Mouse (Mus musculus): Measurements from ENCODE around the gene Hepacam. TPM values are rescaled to one million over a fixed set of nuclear protein-coding genes. Genes with fewer than 3 reads are reported as not detected.

Hepacam gene
- total and polyA plus RNA-seq, 2 experiments from 2014 or later: 17.2 to 39.8 TPM

GRCm38 (mm10) chr9:37433823-37434560 is 66.8 kb downstream of the Hepacam start:
- Histone ChIP-seq H3K4me2 (ENCODE audit: low read depth) (peak overlapping the region; percentile 85), H3K36me3 (ENCODE audit: insufficient read depth) (no peaks in the 10 kb centered on the region), H3K4me1 (ENCODE audit: insufficient read depth) (no peaks in the 10 kb centered on the region), H3K27me3 (ENCODE audit: insufficient read depth, low read length) (peaks cover 54% of the 10 kb centered on the region), H3K9ac (no peak overlapping the region), H3K27ac (ENCODE audit: low read depth, low read length) (no peak overlapping the region), H3K4me3 (ENCODE audit: low read depth, low read length) (peak overlapping the region; percentile 41; the same call in 1 of the 2 replicates), H3K9me3 (ENCODE audit: low read length) (no peaks in the 10 kb centered on the region)
- 10% methylated on average over 18 of the region's 18 CpGs for WGBS
- TF ChIP-seq CTCF (IDR thresholded peaks at IDR 0.05; ENCODE audit: low read depth): no peak
- DNase-seq (no peak), ATAC-seq (no peak)

- Histone ChIP-seq H3K9ac (no peak overlapping the region), H3K4me3 (ENCODE audit: low read depth, low read length) (no peak overlapping the region), H3K27me3 (ENCODE audit: insufficient read depth, low read length) (peaks cover 54% of the 10 kb centered on the region), H3K9me3 (ENCODE audit: low read length) (no peaks in the 10 kb centered on the region), H3K36me3 (ENCODE audit: insufficient read depth) (no peaks in the 10 kb centered on the region), H3K27ac (ENCODE audit: low read depth, low read length) (no peak overlapping the region), H3K4me2 (ENCODE audit: low read depth) (no peak overlapping the region), H3K4me1 (ENCODE audit: insufficient read depth) (no peaks in the 10 kb centered on the region)
- WGBS: 5% methylated on average over 14 of the region's 14 CpGs
- no peak for TF ChIP-seq CTCF (IDR thresholded peaks at IDR 0.05; ENCODE audit: low read depth)
- DNase-seq: no peak
- no peak for ATAC-seq
These were observed 67.8 kb downstream of the Hepacam start for GRCm38 (mm10) chr9:37434932-37435331.

- Histone ChIP-seq H3K4me3 (ENCODE audit: low read depth, low read length) (no peak overlapping the region), H3K27ac (ENCODE audit: low read depth, low read length) (no peak overlapping the region), H3K4me2 (ENCODE audit: low read depth) (no peak overlapping the region), H3K36me3 (ENCODE audit: insufficient read depth) (no peaks in the 10 kb centered on the region), H3K4me1 (ENCODE audit: insufficient read depth) (no peaks in the 10 kb centered on the region), H3K9ac (no peak overlapping the region), H3K9me3 (ENCODE audit: low read length) (no peaks in the 10 kb centered on the region), H3K27me3 (ENCODE audit: insufficient read depth, low read length) (peaks cover 54% of the 10 kb centered on the region)
- ATAC-seq: no peak
- WGBS: 29% methylated on average over 4 of the region's 4 CpGs
- no peak for TF ChIP-seq CTCF (IDR thresholded peaks at IDR 0.05; ENCODE audit: low read depth)
- DNase-seq: no peak
These were observed 68.5 kb downstream of the Hepacam start for GRCm38 (mm10) chr9:37435616-37436015.

Other genes with a start within 250 kb of the Hepacam start
- gene Pknox2, start 219.9 kb upstream of the Hepacam start, total RNA-seq (2014; rRNA removed): 20.9 and 26.1 TPM in 2 replicates
- gene Pknox2, start 219.9 kb upstream of the Hepacam start, polyA plus RNA-seq (2015; fragmentation: Nextera tagmentation; extraction: Ambion mirVana): 26.3 and 27.9 TPM in 2 replicates
- 4.8 and 8.4 TPM in 2 replicates for gene Tmem218, start 159.1 kb upstream of the Hepacam start, total RNA-seq (2014; rRNA removed)
- gene Tmem218, start 159.1 kb upstream of the Hepacam start, polyA plus RNA-seq (2015; fragmentation: Nextera tagmentation; extraction: Ambion mirVana): 10.3 and 12.8 TPM in 2 replicates
- 1.9 and 2.7 TPM in 2 replicates for gene Slc37a2, start 111.6 kb upstream of the Hepacam start, total RNA-seq (2014; rRNA removed)
- gene Slc37a2, start 111.6 kb upstream of the Hepacam start, polyA plus RNA-seq (2015; fragmentation: Nextera tagmentation; extraction: Ambion mirVana): 1.2 and 1.6 TPM in 2 replicates
- 6.3 and 8.7 TPM in 2 replicates for gene Ccdc15, start 18.9 kb upstream of the Hepacam start, total RNA-seq (2014; rRNA removed)
- gene Ccdc15, start 18.9 kb upstream of the Hepacam start, polyA plus RNA-seq (2015; fragmentation: Nextera tagmentation; extraction: Ambion mirVana): 4.2 and 7.8 TPM in 2 replicates
- gene Robo4, start 34.5 kb downstream of the Hepacam start, total RNA-seq (2014; rRNA removed): 4.1 and 9.6 TPM in 2 replicates
- gene Robo4, start 34.5 kb downstream of the Hepacam start, polyA plus RNA-seq (2015; fragmentation: Nextera tagmentation; extraction: Ambion mirVana): 3.1 and 3.3 TPM in 2 replicates
- gene Robo3, start 65.9 kb downstream of the Hepacam start, total RNA-seq (2014; rRNA removed): 1.2 and 1.9 TPM in 2 replicates
- 0.48 and 1.5 TPM in 2 replicates for gene Robo3, start 65.9 kb downstream of the Hepacam start, polyA plus RNA-seq (2015; fragmentation: Nextera tagmentation; extraction: Ambion mirVana)
- gene Msantd2, start 122.0 kb downstream of the Hepacam start, total RNA-seq (2014; rRNA removed): 43.3 and 122 TPM in 2 replicates
- gene Msantd2, start 122.0 kb downstream of the Hepacam start, polyA plus RNA-seq (2015; fragmentation: Nextera tagmentation; extraction: Ambion mirVana): 15.3 and 19.5 TPM in 2 replicates
- gene Esam, start 160.7 kb downstream of the Hepacam start, total RNA-seq (2014; rRNA removed): 29.0 and 144 TPM in 2 replicates
- 36.3 and 37.3 TPM in 2 replicates for gene Esam, start 160.7 kb downstream of the Hepacam start, polyA plus RNA-seq (2015; fragmentation: Nextera tagmentation; extraction: Ambion mirVana)
- 2.4 and 2.5 TPM in 2 replicates for gene Vsig2, start 171.9 kb downstream of the Hepacam start, total RNA-seq (2014; rRNA removed)
- 1.2 and 1.3 TPM in 2 replicates for gene Vsig2, start 171.9 kb downstream of the Hepacam start, polyA plus RNA-seq (2015; fragmentation: Nextera tagmentation; extraction: Ambion mirVana)
- gene Nrgn, start 185.6 kb downstream of the Hepacam start, total RNA-seq (2014; rRNA removed): 76.2 and 112 TPM in 2 replicates
- 152 and 176 TPM in 2 replicates for gene Nrgn, start 185.6 kb downstream of the Hepacam start, polyA plus RNA-seq (2015; fragmentation: Nextera tagmentation; extraction: Ambion mirVana)
- gene Siae, start 188.3 kb downstream of the Hepacam start, total RNA-seq (2014; rRNA removed): 9.2 and 13.8 TPM in 2 replicates
- 8.9 and 13.7 TPM in 2 replicates for gene Siae, start 188.3 kb downstream of the Hepacam start, polyA plus RNA-seq (2015; fragmentation: Nextera tagmentation; extraction: Ambion mirVana)
- 2.4 and 5.3 TPM in 2 replicates for gene Spa17, start 246.4 kb downstream of the Hepacam start, total RNA-seq (2014; rRNA removed)
- 10.2 and 10.8 TPM in 2 replicates for gene Spa17, start 246.4 kb downstream of the Hepacam start, polyA plus RNA-seq (2015; fragmentation: Nextera tagmentation; extraction: Ambion mirVana)